Mouse (Mus musculus): ENCODE measurements around the gene Fbxw21.

- TF ChIP-seq CTCF (IDR thresholded peaks at IDR 0.05) (no peak), POLR2A (IDR thresholded peaks at IDR 0.05; ENCODE audit: insufficient read depth, low read depth, low read length) (no peak), EP300 (IDR thresholded peaks at IDR 0.05; ENCODE audit: insufficient read depth, low read depth, low read length) (no peak)
These were observed 71.4 kb downstream of the Fbxw21 start for GRCm38 (mm10) chr9:109090446-109090845.

Data from heart, adult 2 months (tissue).